Mouse (Mus musculus) mouse embryonic stem cell (cell line): ENCODE results near the gene Hist1h2bh.
"Not testable (repeated sequence)": the region's sequence is repeated elsewhere in the genome, so short reads cannot be mapped to it uniquely, and the experiment has no call there.

Source experiments
- in situ Hi-C, 2 experiments: fragments of 300-500 bp; cut with MboI; formaldehyde crosslinking; loops; 1 replicate in 1 of 2; 3 replicates in 1 of 2; pipeline ENCODE4 v1.14.3; 2019 to 2020; ENCODE audit warnings: low sequenced_read_pairs in 2 of 2, low pct_unique_long_range_greater_than_20kb in 1 of 2, mixed read lengths in 1 of 2; ENCODE audit not compliant: unreplicated experiment in 1 of 2

Gene Hist1h2bh

DNA sequence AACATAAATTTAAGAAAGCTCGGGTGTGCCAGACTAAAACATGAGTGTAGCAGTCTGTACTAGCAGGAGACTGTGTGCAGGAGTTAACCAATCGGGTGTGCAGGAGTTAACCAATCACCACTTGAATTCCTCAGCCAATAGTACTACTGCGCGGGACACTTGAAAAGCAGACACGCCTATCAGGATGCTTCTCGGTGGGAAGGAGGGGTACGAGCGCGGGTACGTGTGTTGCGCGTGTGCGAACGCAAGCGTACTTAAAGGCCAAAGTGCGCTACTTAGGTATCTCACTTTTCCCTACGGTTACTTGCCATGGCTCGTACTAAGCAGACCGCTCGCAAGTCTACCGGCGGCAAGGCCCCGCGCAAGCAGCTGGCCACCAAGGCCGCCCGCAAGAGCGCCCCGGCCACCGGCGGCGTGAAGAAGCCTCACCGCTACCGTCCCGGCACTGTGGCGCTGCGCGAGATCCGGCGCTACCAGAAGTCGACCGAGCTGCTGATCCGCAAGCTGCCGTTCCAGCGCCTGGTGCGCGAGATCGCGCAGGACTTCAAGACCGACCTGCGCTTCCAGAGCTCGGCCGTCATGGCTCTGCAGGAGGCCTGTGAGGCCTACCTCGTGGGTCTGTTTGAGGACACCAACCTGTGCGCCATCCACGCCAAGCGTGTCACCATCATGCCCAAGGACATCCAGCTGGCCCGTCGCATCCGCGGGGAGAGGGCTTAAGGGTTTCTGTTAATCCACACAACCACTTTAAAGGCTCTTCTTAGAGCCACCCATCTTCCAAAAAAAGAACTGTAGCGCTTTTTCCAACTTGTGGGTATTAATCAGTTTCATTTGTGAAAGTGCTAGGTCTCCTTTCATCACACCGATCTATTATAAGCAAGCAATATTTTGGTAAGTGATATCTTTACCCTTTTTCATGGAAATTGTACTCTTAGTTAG, 7.8 kb downstream of the Hist1h2bh start, which contains the start of gene Hist1h3g:
Gene Hist1h3g (plus strand): TSS at position 286 of the 939 bp plus-strand sequence.
- in situ Hi-C loops: not testable (repeated sequence)

- in situ Hi-C loops: no loop called here
Observed at GRCm38 (mm10) chr13:23534368-23535131, 8.6 kb downstream of the Hist1h2bh start.

DNA sequence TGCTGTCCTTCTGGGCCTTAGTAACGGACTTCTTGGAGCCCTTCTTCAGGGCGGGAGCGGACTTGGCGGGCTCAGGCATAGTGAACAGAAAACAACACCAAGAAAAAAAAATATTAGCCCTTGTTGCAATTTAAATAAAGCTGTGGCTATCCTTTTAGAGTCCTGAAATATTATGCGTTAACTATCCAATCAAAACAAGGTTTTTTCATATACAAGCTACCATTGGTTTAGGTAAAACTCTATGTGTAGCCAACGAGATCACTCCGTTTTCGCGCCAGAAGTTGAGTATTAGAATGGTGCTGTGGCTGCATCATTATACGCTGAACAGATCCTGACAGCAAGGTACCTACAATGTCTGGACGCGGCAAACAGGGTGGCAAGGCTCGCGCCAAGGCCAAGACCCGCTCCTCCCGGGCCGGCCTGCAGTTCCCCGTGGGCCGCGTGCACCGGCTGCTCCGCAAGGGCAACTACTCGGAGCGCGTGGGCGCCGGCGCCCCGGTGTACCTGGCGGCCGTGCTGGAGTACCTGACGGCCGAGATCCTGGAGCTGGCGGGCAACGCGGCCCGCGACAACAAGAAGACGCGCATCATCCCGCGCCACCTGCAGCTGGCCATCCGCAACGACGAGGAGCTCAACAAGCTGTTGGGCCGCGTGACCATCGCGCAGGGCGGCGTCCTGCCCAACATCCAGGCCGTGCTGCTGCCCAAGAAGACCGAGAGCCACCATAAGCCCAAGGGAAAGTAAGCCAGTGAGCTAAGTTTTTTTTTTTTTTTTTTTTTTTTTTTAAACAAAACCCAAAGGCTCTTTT, 9.4 kb downstream of the Hist1h2bh start, which contains the start of gene Hist1h2af:
Gene Hist1h2af (plus strand): TSS at position 347 of the 808 bp plus-strand sequence.
- in situ Hi-C loops: not testable (repeated sequence)

- in situ Hi-C loops: no loop called here
Observed at GRCm38 (mm10) chr13:23532262-23533075, 10.7 kb downstream of the Hist1h2bh start.

DNA sequence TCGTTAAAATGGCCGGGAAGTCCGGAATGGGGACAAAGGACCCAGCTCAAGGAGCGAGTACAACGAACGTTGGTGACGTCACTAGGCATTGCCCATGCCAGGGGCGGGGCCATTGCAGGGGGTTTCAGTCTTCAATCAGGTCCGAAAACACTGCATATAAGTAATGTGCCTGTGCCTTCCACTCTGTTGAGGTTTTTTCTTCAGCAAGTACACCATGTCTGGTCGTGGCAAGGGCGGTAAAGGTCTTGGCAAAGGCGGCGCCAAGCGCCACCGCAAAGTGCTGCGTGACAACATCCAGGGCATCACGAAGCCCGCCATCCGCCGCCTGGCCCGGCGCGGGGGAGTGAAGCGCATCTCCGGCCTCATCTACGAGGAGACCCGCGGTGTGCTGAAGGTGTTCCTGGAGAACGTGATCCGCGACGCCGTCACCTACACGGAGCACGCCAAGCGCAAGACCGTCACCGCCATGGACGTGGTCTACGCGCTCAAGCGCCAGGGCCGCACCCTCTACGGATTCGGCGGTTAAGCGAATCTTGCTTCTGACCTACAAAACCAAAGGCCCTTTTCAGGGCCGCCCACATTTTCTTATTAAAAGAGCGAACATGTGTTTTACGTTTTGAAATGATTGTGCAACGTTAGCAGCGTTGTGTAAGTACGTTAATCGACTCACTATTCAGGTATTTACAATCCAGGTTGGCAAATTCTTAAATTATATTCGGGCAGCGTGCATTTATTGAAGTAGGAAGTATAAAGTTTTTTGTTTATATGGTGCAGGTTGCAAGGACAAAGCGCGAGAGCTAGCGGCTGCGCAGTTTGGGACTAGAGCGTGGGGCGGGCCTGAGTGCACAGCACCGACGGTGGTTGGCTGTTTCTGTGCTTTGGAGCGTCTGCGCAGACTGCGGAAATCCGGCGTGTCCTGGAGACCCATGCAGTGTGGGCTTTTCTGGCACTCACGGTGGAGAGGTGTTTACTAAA, 12.0 kb downstream of the Hist1h2bh start, which contains the start of gene Hist1h4h:
Gene Hist1h4h (plus strand): TSS at position 150 of the 975 bp plus-strand sequence.
- in situ Hi-C loops: no loop called here

GRCm38 (mm10) chr13:23530181-23530900, 12.9 kb downstream of the Hist1h2bh start:
- in situ Hi-C loops: no loop called here

- in situ Hi-C loops: no loop called here
Observed at GRCm38 (mm10) chr13:23529480-23530165, 13.6 kb downstream of the Hist1h2bh start.

GRCm38 (mm10) chr13:23529005-23529404, 14.2 kb downstream of the Hist1h2bh start:
- in situ Hi-C loops: no loop called here

- in situ Hi-C loops: no loop called here
Observed at GRCm38 (mm10) chr13:23526312-23526711, 16.9 kb downstream of the Hist1h2bh start.

DNA sequence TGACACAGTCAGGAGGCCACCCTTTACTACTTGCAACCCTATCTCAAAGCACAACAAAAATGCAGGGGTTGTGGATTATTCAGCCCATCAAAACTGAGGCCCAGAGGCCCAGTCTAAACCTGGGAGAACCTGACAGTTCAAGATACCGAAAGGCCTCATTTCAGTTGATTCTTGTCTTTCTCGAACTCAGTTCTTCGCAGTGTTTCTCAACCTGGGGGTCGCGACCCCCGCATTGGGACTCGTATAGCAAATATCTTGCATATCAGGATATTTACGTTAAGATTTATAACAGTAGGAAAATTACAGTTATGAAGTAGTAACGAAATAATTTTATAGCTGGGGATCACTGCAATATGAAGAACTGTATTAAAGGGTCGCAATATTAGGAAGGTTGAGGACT, 17.3 kb downstream of the Hist1h2bh start:
- in situ Hi-C loops: no loop called here

DNA sequence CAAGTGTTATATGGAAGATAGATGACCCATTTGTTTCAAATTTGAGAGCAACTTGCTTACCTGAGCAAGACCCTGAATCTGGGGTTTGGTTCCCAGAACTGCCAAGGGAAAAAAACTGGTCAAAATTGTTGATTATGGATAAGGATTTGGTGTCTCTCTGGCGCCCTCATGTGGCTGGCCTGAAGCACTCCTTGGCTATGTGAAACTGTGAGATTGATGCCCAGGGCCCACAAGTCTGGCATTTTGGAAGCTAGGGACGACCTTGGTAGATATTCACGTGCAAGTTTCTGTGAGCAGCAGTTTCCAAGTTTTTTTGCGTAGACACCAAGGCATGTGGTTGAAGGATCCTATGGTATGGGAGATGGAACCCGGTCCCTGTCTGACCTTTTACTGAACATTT, 18.5 kb downstream of the Hist1h2bh start:
- in situ Hi-C loops: loop anchor here in 1 of 2 experiments (5.0 to 25.0 kb wide), 3 partner anchors 97 to 1487 kb away; partner anchors contain the start of genes Hist1h2ag, Hist1h2ah, Hist1h2bj and Hist1h2bk

GRCm38 (mm10) chr13:23523976-23524375, 19.2 kb downstream of the Hist1h2bh start:
- in situ Hi-C loops: loop anchor here in 1 of 2 experiments (5.0 to 25.0 kb wide), 3 partner anchors 97 to 1487 kb away; partner anchors contain the start of genes Hist1h2ag, Hist1h2ah, Hist1h2bj and Hist1h2bk

GRCm38 (mm10) chr13:23521703-23522102, 21.5 kb downstream of the Hist1h2bh start:
- in situ Hi-C loops: loop anchor here in 1 of 2 experiments (5.0 to 25.0 kb wide), 3 partner anchors 94 to 1484 kb away; partner anchors contain the start of genes Hist1h2ag, Hist1h2ah, Hist1h2bj and Hist1h2bk

GRCm38 (mm10) chr13:23519416-23519815, 23.8 kb downstream of the Hist1h2bh start:
- in situ Hi-C loops: loop anchor here (5.0 to 25.0 kb wide), 3 partner anchors 92 to 1482 kb away; partner anchors contain the start of genes Hist1h2ag (in 1 of the 2), Hist1h2ah (in 1 of the 2), Hist1h2bj (in 1 of the 2) and Hist1h2bk (in 1 of the 2)

- in situ Hi-C loops: loop anchor here (5.0 to 25.0 kb wide), 3 partner anchors 92 to 1482 kb away; partner anchors contain the start of genes Hist1h2ag (in 1 of the 2), Hist1h2ah (in 1 of the 2), Hist1h2bj (in 1 of the 2) and Hist1h2bk (in 1 of the 2)
Observed at GRCm38 (mm10) chr13:23518885-23519284, 24.3 kb downstream of the Hist1h2bh start.
